Mouse (Mus musculus) heart, embryonic 16.5 days (tissue): ENCODE data around the gene Gas6. TPM values are rescaled to one million over a fixed set of nuclear protein-coding genes. Genes with fewer than 3 reads are reported as not detected.

Source experiments
- ATAC-seq: fragments of 200-750 bp; cut with Nextera tagmentation; replicated peaks from 2 replicates; pipeline ENCODE4 v1.8.0; 2017; ENCODE audit warnings: moderate number of reproducible peaks; ENCODE audit not compliant: insufficient read depth, low FRiP score; ENCODE audit errors: extremely low read depth
- H3K27ac ChIP-seq: fragments of 300-500 bp; sonication (generic); 2 replicates; pipeline ENCODE4 v1.5.1; 2014; ENCODE audit warnings: mild to moderate bottlenecking, low read length, control low read depth, moderate library complexity
- H3K27me3 ChIP-seq: fragments of 300-500 bp; sonication (generic); 2 replicates; pipeline ENCODE4 v1.6.1; 2014; ENCODE audit warnings: low read length, mixed read lengths; ENCODE audit not compliant: control insufficient read depth, insufficient read depth
- H3K36me3 ChIP-seq: fragments of 300-500 bp; sonication (generic); 2 replicates; pipeline ENCODE4 v1.6.1; 2014; ENCODE audit not compliant: control insufficient read depth, insufficient read depth
- H3K4me1 ChIP-seq: fragments of 300-500 bp; sonication (generic); 2 replicates; pipeline ENCODE4 v1.6.1; 2014; ENCODE audit warnings: low read length, mixed read lengths; ENCODE audit not compliant: control insufficient read depth, insufficient read depth
- H3K4me2 ChIP-seq: fragments of 300-500 bp; sonication (generic); 2 replicates; pipeline ENCODE4 v1.6.1; 2014; ENCODE audit warnings: low read depth, mild to moderate bottlenecking, control low read depth, low read length
- H3K4me3 ChIP-seq: fragments of 300-500 bp; sonication (generic); 2 replicates; pipeline ENCODE4 v1.5.1; 2014; ENCODE audit warnings: mild to moderate bottlenecking, control low read depth, low read length
- H3K9ac ChIP-seq: fragments of 300-500 bp; sonication (generic); 2 replicates; pipeline ENCODE4 v1.6.1; 2014; ENCODE audit warnings: low read length, control low read depth
- H3K9me3 ChIP-seq: fragments of 300-500 bp; sonication (generic); replicated peaks from 2 replicates; pipeline ENCODE4 v1.6.1; 2016; ENCODE audit warnings: low read length; ENCODE audit not compliant: control insufficient read depth
- WGBS: fragments of 180-500 bp; shearing (Covaris S2); extraction: QIAGEN DNeasy Blood & Tissue Kit; methylation state at CpG from one replicate; pipeline ENCODE4 v1.1.7; 2014; 5-methylcytosine and 5-hydroxymethylcytosine counted together
- polyA plus RNA-seq: library from polyadenylated mRNA; unstranded; fragments of >200 nt; fragmentation: Nextera tagmentation; extraction: Ambion mirVana; gene quantifications from 2 replicates; pipeline ENCODE4 v1.2.1, GENCODE M21; 2015

The Gas6 gene
- polyA plus RNA-seq, 1 experiment from 2014 or later = 275 TPM

GRCm38 (mm10) chr8:13415879-13416278, 78.4 kb downstream of the Gas6 start:
- Histone ChIP-seq H3K9ac (no peak overlapping the region), H3K27ac (no peak overlapping the region), H3K27me3 (no peaks in the 10 kb centered on the region), H3K36me3 (no peaks in the 10 kb centered on the region), H3K4me3 (no peak overlapping the region), H3K9me3 (no peaks in the 10 kb centered on the region), H3K4me1 (no peaks in the 10 kb centered on the region), H3K4me2 (no peak overlapping the region)
- 65% methylated on average over 10 of the region's 10 CpGs for WGBS
- no peak for ATAC-seq

Other genes starting within 250 kb of the Gas6 start
- 250 and 252 TPM in 2 replicates for gene Adprhl1, start 240.3 kb downstream of the Gas6 start, polyA plus RNA-seq
- gene Dcun1d2, start 206.4 kb downstream of the Gas6 start, polyA plus RNA-seq = 32.2 and 32.6 TPM in 2 replicates
- 32.1 and 35.0 TPM in 2 replicates for gene Tmco3, start 206.3 kb downstream of the Gas6 start, polyA plus RNA-seq
- 79.6 and 93.6 TPM in 2 replicates for gene Tfdp1, start 155.7 kb downstream of the Gas6 start, polyA plus RNA-seq
- gene Atp4b, start 97.7 kb downstream of the Gas6 start, polyA plus RNA-seq = not detected in 2 replicates
- gene Grk1, start 89.4 kb downstream of the Gas6 start, polyA plus RNA-seq = 0.03 TPM in 1 of 2 replicates, not detected in the other
- gene Tmem255b, start 59.3 kb downstream of the Gas6 start, polyA plus RNA-seq = 2.3 and 3.1 TPM in 2 replicates
- not detected in 2 replicates for gene 1700029H14Rik, start 68.0 kb upstream of the Gas6 start, polyA plus RNA-seq
- 26.9 and 27.4 TPM in 2 replicates for gene Rasa3, start 183.1 kb upstream of the Gas6 start, polyA plus RNA-seq
- gene Cfap97d2, start 211.4 kb upstream of the Gas6 start, polyA plus RNA-seq = 0.20 TPM in 1 of 2 replicates, not detected in the other